Mouse (Mus musculus): Measurements from ENCODE around the gene Gm136. TPM values are rescaled to one million over a fixed set of nuclear protein-coding genes. Genes with fewer than 3 reads are reported as not detected.

Gene Gm136
- total RNA-seq, 2 experiments from 2014 or later, result not detected

DNA sequence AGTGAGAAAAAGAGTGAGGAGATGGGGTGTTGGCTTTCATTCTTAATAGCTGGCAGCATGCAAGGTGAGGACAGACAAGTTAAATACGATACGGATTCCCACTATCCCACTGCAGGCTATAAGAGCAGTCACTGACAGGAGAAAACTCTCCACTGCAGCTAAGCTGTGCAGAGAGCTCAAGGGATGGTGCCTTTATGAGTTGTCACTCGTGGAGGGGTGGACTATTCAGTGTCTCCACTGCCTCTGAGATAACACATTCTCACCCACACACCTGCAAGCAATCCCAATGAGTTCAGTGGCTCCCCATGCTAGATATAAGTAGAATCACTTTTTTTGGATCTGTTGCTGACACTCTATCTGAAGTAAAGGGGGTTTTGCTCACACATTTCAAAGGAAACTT, 47.9 kb downstream of the Gm136 start:
- no peak for DNase-seq

DNA sequence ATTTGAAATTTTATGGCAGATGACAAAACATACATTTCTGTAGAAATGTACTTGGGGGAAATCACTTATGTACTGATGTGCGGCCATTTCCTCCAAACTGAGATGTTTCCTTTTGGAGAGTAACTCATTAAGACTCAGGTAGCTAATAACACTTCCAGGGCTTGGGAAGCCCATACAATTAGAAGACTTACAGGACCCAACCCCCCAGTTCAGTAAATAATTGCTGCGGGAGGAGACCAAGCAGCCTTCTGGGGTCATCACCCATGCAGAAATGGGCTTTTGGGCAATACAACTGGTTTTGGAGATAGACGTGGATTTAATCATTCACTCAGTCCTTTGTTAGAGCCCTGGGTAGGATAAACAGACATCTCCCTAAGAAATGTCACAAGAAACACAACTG, 48.8 kb downstream of the Gm136 start:
- DNase-seq, result no peak

- DNase-seq, result no peak
Measured at GRCm38 (mm10) chr4:34703029-34703428, 53.0 kb downstream of the Gm136 start.

- DNase-seq, result no peak
Measured at GRCm38 (mm10) chr4:34702231-34702630, 53.8 kb downstream of the Gm136 start.

DNA sequence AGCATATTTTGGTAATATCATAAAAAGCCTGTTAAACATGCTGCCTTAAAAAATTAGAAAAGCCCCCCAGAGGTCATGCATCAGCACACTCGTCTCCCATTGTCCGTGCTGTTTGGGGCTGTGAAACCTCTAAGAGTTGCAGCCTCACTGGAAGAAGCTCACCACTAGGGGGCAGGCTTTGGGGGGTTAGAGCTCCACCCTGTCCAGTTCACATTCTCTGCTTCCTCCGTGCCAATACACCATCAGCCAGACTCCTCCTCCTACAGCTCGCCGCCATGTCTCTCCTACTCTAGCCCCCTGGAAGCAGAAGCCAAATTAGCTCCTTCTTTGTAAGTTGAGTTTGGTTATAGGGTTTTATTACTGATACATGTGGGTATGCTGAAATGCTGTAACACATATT, 54.5 kb downstream of the Gm136 start:
- DNase-seq, result peak in 1 of 2 experiments; percentile 7

Other genes with a start within 250 kb of the Gm136 start
- 100 to 1,000 TPM; 102 to 103 TPM for gene Akirin2, start 205.3 kb downstream of the Gm136 start, total RNA-seq (2021)
- gene Orc3, start 141.3 kb downstream of the Gm136 start, total RNA-seq (2021), result 10 to 100 TPM; 51.2 to 55.0 TPM
- 10 to 100 TPM; 26.4 to 28.8 TPM for gene Rars2, start 141.3 kb downstream of the Gm136 start, total RNA-seq (2021)
- gene Slc35a1, start 68.8 kb downstream of the Gm136 start, total RNA-seq (2021), result 10 to 100 TPM; 20.9 to 22.0 TPM
- 1 to 10 TPM in 1 of 2 experiments, under 1 TPM in 1; 0.77 to 1.9 TPM for gene Cfap206, start 26.1 kb downstream of the Gm136 start, total RNA-seq (2021)
- gene Smim8, start 22.2 kb upstream of the Gm136 start, total RNA-seq (2021), result 10 to 100 TPM; 18.9 to 23.2 TPM
- gene Zfp292, start 126.7 kb upstream of the Gm136 start, total RNA-seq (2021), result 10 to 100 TPM; 25.9 to 28.1 TPM
- not detected for gene Cga, start 137.5 kb upstream of the Gm136 start, total RNA-seq (2021)